ENCODE assay signal across 20 mouse cellular contexts in the genomic region with DNA sequence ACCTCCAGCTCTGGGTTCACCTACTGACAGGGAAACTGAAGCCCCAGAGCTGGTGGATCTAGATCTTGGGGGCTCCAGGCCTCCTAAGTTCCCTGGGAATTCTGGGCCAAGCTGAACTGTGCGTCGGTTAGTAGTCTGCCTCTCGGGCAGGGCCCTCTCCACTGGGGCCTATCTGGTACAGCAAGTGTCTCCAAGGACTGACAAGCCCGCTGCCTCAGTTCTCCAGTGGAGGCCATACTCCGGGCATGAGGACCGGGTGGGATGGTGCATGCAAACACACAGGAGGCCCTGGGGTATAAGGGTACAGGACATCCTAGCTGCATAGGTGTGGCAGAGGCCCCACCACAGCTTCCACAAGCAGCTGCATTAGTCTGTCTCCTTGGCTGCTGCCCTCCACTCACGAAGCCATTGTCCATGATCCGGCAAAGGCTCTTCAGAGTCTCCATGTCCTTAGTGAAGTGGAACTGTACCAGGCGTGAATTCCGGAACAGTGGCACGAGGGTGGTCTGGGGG. TPM values are rescaled to one million over a fixed set of nuclear protein-coding genes. Genes with fewer than 3 reads are reported as not detected.
DNase-seq lines count a peak whose midpoint lies in the region; ATAC-seq and TF ChIP-seq lines count a peak whose summit lies in the region.
"Had no signal": no experiment of that assay in that cellular context is flagged by ENCODE, and none has a peak within 500 bp of the region (broad histone marks: within the 10 kb centered on the region; RNA-seq: fewer than 3 reads in every experiment).

No protein-coding gene starts in this region.

- peak; percentile 18 for DNase-seq in adrenal gland, adult 2 months
- no peak for DNase-seq in adrenal gland, postnatal 10 days
- DNase-seq in heart, postnatal 10 days: no peak
- no peak for DNase-seq in kidney, postnatal 4 days
- DNase-seq in testis, postnatal 14 days (ENCODE audit: low spot score): no peak
- DNase-seq: adrenal gland, postnatal 25 days; cerebellum, adult 11 months; gastrocnemius, postnatal 14 days; kidney, adult 8-10 months; layer of hippocampus, adult 9-11 months; liver, embryonic 13.5 days; lung, embryonic 14.5 days; thymus, adult 18-20 months had no signal

- no peak overlapping the region for H3K4me2 ChIP-seq in heart, embryonic 13.5 days
- H3K4me2 ChIP-seq in kidney, embryonic 15.5 days: no peak overlapping the region
- H3K4me2 ChIP-seq: liver, embryonic 13.5 days; lung, embryonic 14.5 days; midbrain, embryonic 12.5 days had no signal

- no peaks in the 10 kb centered on the region for H3K27me3 ChIP-seq in heart, embryonic 13.5 days (replicated peaks)
- no peaks in the 10 kb centered on the region for H3K27me3 ChIP-seq in kidney, embryonic 15.5 days
- H3K27me3 ChIP-seq in testis, adult 2 months (ENCODE audit: control insufficient read depth, insufficient read depth, low read length): no peaks in the 10 kb centered on the region
- H3K27me3 ChIP-seq: liver, embryonic 13.5 days; midbrain, embryonic 12.5 days had no signal

- intact Hi-C loops in heart, postnatal 10 days (cut with DNase I): no loop called here

- H3K4me1 ChIP-seq in heart, embryonic 13.5 days: peaks cover 61% of the 10 kb centered on the region
- H3K4me1 ChIP-seq in kidney, embryonic 15.5 days: peaks cover 55% of the 10 kb centered on the region
- H3K4me1 ChIP-seq in testis, adult 2 months (ENCODE audit: control insufficient read depth, insufficient read depth, low read length): peaks cover 18% of the 10 kb centered on the region

- H3K4me3 ChIP-seq in heart, embryonic 13.5 days: no peak overlapping the region
- no peak overlapping the region for H3K4me3 ChIP-seq in kidney, embryonic 15.5 days (replicated peaks)
- H3K4me3 ChIP-seq in testis, adult 2 months (ENCODE audit: control insufficient read depth, low read depth, low read length): no peak overlapping the region
- H3K4me3 ChIP-seq: liver, embryonic 13.5 days; midbrain, embryonic 12.5 days had no signal

- no peak for ATAC-seq in heart, embryonic 13.5 days (ENCODE audit: extremely low read depth, insufficient number of reproducible peaks, low FRiP score, low TSS enrichment)
- no peak for ATAC-seq in kidney, embryonic 15.5 days (replicated peaks; ENCODE audit: low FRiP score)
- ATAC-seq: activated CD4-positive, CD25-positive, alpha-beta regulatory T cell, adult 4 months; CD4-positive, CD25-positive, alpha-beta regulatory T cell, adult 4 months had no signal

- peak; percentile 27; the same call in 1 of the 2 replicates for TF ChIP-seq POLR2A in testis, adult 2 months (IDR thresholded peaks at IDR 0.05; ENCODE audit: control insufficient read depth, low read depth, low read length)

- TF ChIP-seq CTCF in testis, adult 2 months (IDR thresholded peaks at IDR 0.05; ENCODE audit: control insufficient read depth, insufficient read depth, insufficient replicate concordance, low read depth, low read length): no peak

- peaks cover 58% of the 10 kb centered on the region for H3K36me3 ChIP-seq in heart, embryonic 13.5 days
- H3K36me3 ChIP-seq in kidney, embryonic 15.5 days: peaks cover 67% of the 10 kb centered on the region
- no peaks in the 10 kb centered on the region for H3K36me3 ChIP-seq in testis, adult 2 months (ENCODE audit: control insufficient read depth, insufficient read depth, low read length)

- H3K27ac ChIP-seq in heart, embryonic 13.5 days (replicated peaks): peak overlapping the region; percentile 77
- no peak overlapping the region for H3K27ac ChIP-seq in kidney, embryonic 15.5 days
- no peak overlapping the region for H3K27ac ChIP-seq in testis, adult 2 months (ENCODE audit: control insufficient read depth, insufficient read depth, low read depth, low read length)
- H3K27ac ChIP-seq: liver, embryonic 13.5 days; macrophage; midbrain, embryonic 12.5 days had no signal

- WGBS in heart, embryonic 13.5 days: 83% methylated on average over 11 of the region's 11 CpGs
- WGBS in kidney, embryonic 15.5 days: 90% methylated on average over 11 of the region's 11 CpGs

- no peaks in the 10 kb centered on the region for H3K9me3 ChIP-seq in heart, embryonic 13.5 days
- no peaks in the 10 kb centered on the region for H3K9me3 ChIP-seq in kidney, embryonic 15.5 days (replicated peaks)
- H3K9me3 ChIP-seq: liver, embryonic 13.5 days; midbrain, embryonic 12.5 days had no signal

- peak overlapping the region; percentile 98; the same call in 1 of the 2 replicates for H3K9ac ChIP-seq in heart, embryonic 13.5 days
- H3K9ac ChIP-seq in kidney, embryonic 15.5 days: 0 out of 2 replicates have a peak overlapping the region, but pooled peaks have one; percentile 2
- H3K9ac ChIP-seq: liver, embryonic 13.5 days; lung, embryonic 14.5 days; midbrain, embryonic 12.5 days had no signal

RNA-seq across cellular contexts. Expression of a gene that starts 5.5 kb away (rescaled TPM):
- total RNA-seq in adrenal gland, adult 2 months (2021): 100 to 1,000 TPM; 227 TPM
- polyA plus RNA-seq in adrenal gland, adult 2 months (2012; rRNA removed): 492 and 493 TPM in 2 replicates
- 100 to 1,000 TPM; 239 to 266 TPM for total RNA-seq in adrenal gland, postnatal 10 days (2021)
- polyA plus RNA-seq in heart, embryonic 13.5 days (2015; fragmentation: Nextera tagmentation; extraction: Ambion mirVana): 256 and 266 TPM in 2 replicates
- total RNA-seq in heart, postnatal 10 days (2021): 100 to 1,000 TPM; 189 to 196 TPM
- 411 and 437 TPM in 2 replicates for polyA plus RNA-seq in kidney, embryonic 15.5 days (2015; fragmentation: Nextera tagmentation; extraction: Ambion mirVana)
- 171 and 187 TPM in 2 replicates for polyA plus RNA-seq in testis, adult 2 months (2012; rRNA removed)

RNA-seq across cellular contexts. Expression of a gene that starts 7.1 kb away (rescaled TPM):
- total RNA-seq in adrenal gland, adult 2 months (2021): 10 to 100 TPM; 36.3 to 42.8 TPM
- 79.5 and 90.0 TPM in 2 replicates for polyA plus RNA-seq in adrenal gland, adult 2 months (2012; rRNA removed)
- 10 to 100 TPM; 37.6 to 38.6 TPM for total RNA-seq in adrenal gland, postnatal 10 days (2021)
- polyA plus RNA-seq in heart, embryonic 13.5 days (2015; fragmentation: Nextera tagmentation; extraction: Ambion mirVana): 24.0 and 24.3 TPM in 2 replicates
- total RNA-seq in heart, postnatal 10 days (2021): 10 to 100 TPM; 18.1 to 21.6 TPM
- 31.1 and 33.6 TPM in 2 replicates for polyA plus RNA-seq in kidney, embryonic 15.5 days (2015; fragmentation: Nextera tagmentation; extraction: Ambion mirVana)
- 26.5 and 29.4 TPM in 2 replicates for polyA plus RNA-seq in testis, adult 2 months (2012; rRNA removed)

RNA-seq across cellular contexts. Expression of a gene that starts 15.2 kb away (rescaled TPM):
- 10 to 100 TPM; 51.0 to 72.6 TPM for total RNA-seq in adrenal gland, adult 2 months (2021)
- 180 and 223 TPM in 2 replicates for polyA plus RNA-seq in adrenal gland, adult 2 months (2012; rRNA removed)
- 10 to 100 TPM; 61.9 to 73.1 TPM for total RNA-seq in adrenal gland, postnatal 10 days (2021)
- polyA plus RNA-seq in heart, embryonic 13.5 days (2015; fragmentation: Nextera tagmentation; extraction: Ambion mirVana): 56.1 and 57.0 TPM in 2 replicates
- 10 to 100 TPM; 38.4 to 44.7 TPM for total RNA-seq in heart, postnatal 10 days (2021)
- 76.8 and 81.0 TPM in 2 replicates for polyA plus RNA-seq in kidney, embryonic 15.5 days (2015; fragmentation: Nextera tagmentation; extraction: Ambion mirVana)
- 24.4 and 28.5 TPM in 2 replicates for polyA plus RNA-seq in testis, adult 2 months (2012; rRNA removed)

RNA-seq across cellular contexts. Expression of a gene that starts 15.2 kb away (rescaled TPM):
- total RNA-seq in adrenal gland, adult 2 months (2021): 100 to 1,000 TPM; 117 TPM
- polyA plus RNA-seq in adrenal gland, adult 2 months (2012; rRNA removed): 650 and 890 TPM in 2 replicates
- 100 to 1,000 TPM in 1 of 2 experiments, 10 to 100 TPM in 1; 92.4 to 109 TPM for total RNA-seq in adrenal gland, postnatal 10 days (2021)
- 96.5 and 101 TPM in 2 replicates for polyA plus RNA-seq in heart, embryonic 13.5 days (2015; fragmentation: Nextera tagmentation; extraction: Ambion mirVana)
- total RNA-seq in heart, postnatal 10 days (2021): 10 to 100 TPM; 76.8 to 78.4 TPM
- polyA plus RNA-seq in kidney, embryonic 15.5 days (2015; fragmentation: Nextera tagmentation; extraction: Ambion mirVana): 108 and 118 TPM in 2 replicates
- polyA plus RNA-seq in testis, adult 2 months (2012; rRNA removed): 31.5 and 35.7 TPM in 2 replicates

RNA-seq across cellular contexts. Expression of a gene that starts 28.5 kb away (rescaled TPM):
- 100 to 1,000 TPM in 1 of 2 experiments, 10 to 100 TPM in 1; 80.8 to 105 TPM for total RNA-seq in adrenal gland, adult 2 months (2021)
- polyA plus RNA-seq in adrenal gland, adult 2 months (2012; rRNA removed): 635 and 723 TPM in 2 replicates
- 10 to 100 TPM; 73.7 to 83.7 TPM for total RNA-seq in adrenal gland, postnatal 10 days (2021)
- polyA plus RNA-seq in heart, embryonic 13.5 days (2015; fragmentation: Nextera tagmentation; extraction: Ambion mirVana): 72.6 and 73.1 TPM in 2 replicates
- 10 to 100 TPM; 67.7 to 77.1 TPM for total RNA-seq in heart, postnatal 10 days (2021)
- 103 and 126 TPM in 2 replicates for polyA plus RNA-seq in kidney, embryonic 15.5 days (2015; fragmentation: Nextera tagmentation; extraction: Ambion mirVana)
- polyA plus RNA-seq in testis, adult 2 months (2012; rRNA removed): 143 and 206 TPM in 2 replicates
